Mouse (Mus musculus): ENCODE measurements around the gene Slc25a44.
"Not testable (repeated sequence)": the region's sequence is repeated elsewhere in the genome, so short reads cannot be mapped to it uniquely, and the experiment has no call there.

Slc25a44 gene

GRCm38 (mm10) chr3:88450379-88451131 is 25.6 kb upstream of the Slc25a44 start:
- DNase-seq (ENCODE audit: inconsistent ontology term), result no peak

DNA sequence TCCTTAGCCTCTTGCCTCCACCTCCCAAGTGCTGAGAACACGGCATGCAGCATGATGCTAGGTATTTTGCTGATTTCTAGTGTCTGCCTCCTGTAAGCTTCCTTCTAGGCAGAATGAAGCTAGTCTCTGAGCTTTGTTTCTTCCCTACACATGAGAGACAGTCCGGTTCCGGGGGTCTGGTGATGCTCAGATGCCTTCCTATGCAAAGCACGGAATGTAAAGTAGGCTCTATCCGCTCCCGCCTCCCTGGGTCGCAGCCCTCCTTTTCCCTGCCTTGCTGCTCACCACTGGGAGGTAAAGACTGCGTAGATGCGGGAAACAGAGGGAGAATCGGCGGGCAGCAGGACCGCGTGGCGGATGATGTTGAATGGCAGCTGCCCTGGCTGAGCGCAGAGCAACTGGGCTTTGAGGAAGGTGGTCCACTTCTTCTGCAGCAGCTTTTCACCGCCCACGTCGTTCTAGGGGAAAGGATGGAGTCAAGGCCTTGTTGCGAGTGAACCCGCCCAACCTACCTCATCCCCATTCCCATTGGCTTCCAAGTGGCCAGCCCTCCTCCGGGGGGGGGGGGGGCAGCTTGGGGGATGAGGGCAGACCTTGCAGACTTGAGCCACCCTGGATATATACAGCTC is 24.6 kb upstream of the Slc25a44 start:
- DNase-seq (ENCODE audit: inconsistent ontology term), result peak; percentile 16

- DNase-seq (ENCODE audit: inconsistent ontology term), result no peak
Observed at GRCm38 (mm10) chr3:88448443-88448842, 23.5 kb upstream of the Slc25a44 start.

DNA sequence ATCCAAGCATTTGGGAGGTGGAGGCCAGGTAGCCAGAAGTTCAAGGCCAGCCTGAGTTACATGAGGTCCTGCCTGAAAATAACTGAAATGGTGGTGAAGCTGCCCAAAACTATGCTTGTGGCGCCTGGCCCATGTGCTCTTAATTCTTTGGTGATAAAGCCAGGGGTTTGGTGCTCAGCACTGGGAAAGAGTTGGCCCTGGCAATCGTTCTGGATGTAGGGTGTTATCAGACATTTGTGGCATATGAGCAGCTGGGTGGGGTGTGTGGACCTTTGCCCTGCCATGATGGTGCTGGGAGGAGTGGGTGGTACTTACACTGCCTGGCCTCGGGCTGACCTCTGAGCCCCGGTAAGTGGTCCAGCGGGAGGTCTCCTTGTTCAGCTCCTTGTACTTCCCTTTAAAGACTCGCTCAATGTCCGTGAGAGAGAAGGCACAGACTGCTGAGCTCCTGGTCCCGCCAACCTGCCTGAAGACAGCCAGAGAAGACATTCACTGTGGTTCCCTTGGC is 22.8 kb upstream of the Slc25a44 start:
- no peak for DNase-seq (ENCODE audit: inconsistent ontology term)

GRCm38 (mm10) chr3:88446471-88447123 is 21.7 kb upstream of the Slc25a44 start:
- no peak for DNase-seq (ENCODE audit: inconsistent ontology term)

GRCm38 (mm10) chr3:88442888-88443287 is 17.9 kb upstream of the Slc25a44 start:
- DNase-seq (ENCODE audit: inconsistent ontology term), result no peak

DNA sequence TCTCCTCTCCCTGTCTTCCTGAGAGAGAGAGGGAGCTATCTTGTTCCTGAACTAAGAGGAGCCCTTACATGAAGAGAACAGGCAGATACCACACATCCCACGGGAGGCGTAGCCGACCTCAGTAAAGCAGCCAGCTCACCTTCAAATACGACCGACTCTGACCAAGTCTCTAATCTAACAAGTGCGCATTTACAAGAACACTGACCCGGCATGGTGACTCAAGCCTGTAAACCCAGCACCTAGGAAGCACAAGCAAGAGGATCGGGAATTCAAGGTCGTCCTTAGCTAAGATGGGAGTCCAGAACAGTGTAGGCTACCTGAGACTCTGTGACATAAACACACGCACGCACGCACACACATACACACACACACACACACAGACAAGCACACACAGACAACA is 17.5 kb upstream of the Slc25a44 start:
- no peak for DNase-seq (ENCODE audit: inconsistent ontology term)

DNA sequence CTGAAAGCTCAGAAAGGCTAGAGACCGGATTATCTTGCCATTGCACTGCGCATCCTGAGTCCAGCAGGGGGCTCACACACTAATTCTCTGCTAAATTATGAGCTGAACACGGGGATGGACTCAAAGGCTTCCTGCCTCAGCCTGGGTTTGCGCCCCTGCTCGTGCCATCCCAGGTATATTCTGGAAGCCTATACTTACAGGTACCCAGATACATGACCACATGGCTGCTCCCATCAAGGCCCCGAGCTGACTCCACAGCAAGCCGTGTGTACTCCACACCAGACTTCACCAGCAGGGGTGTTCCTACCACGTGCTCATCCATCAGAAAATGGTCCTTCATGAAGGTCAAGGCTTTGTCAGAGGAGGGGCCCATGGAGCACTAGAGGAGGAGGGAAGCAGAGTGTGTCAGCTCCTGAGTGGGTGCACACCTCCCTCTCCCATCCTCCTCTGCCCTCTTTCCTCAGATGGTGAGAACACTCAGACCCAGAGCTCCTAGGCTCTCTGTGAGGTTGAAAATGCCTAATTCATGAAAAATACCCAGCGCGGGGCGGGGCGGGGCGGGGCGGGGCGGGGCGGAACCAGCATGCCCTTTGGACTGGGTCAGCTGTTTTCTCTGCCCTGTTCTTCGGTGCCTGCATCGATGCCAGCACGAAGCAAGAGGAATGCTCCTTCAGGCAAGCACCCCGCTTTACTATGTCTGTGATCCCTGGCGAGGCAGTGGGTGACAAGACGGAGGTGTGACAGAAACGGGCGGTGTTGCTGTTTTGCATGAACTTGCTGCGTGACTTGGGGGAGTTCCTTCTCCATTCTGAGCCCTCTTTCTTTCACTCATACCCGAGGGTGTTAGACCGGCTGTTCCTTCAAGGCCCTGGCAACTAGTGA is 15.8 kb upstream of the Slc25a44 start:
- DNase-seq (ENCODE audit: inconsistent ontology term), result peak; percentile 20

DNA sequence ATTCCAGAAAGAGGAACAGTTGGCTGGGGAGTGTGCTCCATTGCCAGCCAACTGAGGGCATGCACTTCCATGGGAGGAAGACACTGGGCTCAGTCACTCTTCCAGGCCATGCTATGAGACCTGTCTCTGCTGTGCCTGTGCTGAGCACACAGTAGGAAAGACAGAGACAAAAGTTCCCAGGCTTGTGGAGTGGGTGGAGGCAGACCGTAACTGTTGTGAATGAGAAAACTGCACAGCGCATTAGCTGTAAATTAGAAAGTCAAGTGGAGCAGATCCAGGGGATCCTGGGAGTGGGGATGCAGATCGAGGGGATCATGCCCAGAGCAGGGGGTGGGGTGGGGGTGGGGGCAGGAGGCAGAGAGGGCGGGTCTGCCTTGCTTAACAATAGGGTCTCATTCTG is 14.6 kb upstream of the Slc25a44 start:
- DNase-seq (ENCODE audit: inconsistent ontology term), result no peak

DNA sequence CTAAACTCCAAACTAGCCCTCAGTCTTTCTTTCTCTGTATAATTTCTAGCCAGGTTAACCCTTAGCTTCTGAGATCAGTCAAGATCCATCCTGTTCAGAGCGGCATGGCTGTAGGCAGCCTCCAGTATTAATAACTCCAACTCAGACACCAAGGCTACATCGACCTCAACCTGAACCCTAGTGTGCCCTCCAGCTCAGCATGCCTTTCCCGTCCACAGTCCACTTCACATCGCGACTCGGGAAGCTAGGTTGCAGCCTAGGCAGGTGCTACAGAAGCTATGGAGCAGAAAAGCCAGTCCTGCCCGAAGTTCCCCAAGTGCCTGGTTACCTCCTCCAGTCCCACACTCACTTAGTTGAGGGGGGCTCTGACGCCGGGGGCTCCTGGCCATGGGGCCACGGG is 12.5 kb upstream of the Slc25a44 start:
- DNase-seq (ENCODE audit: inconsistent ontology term), result no peak

DNA sequence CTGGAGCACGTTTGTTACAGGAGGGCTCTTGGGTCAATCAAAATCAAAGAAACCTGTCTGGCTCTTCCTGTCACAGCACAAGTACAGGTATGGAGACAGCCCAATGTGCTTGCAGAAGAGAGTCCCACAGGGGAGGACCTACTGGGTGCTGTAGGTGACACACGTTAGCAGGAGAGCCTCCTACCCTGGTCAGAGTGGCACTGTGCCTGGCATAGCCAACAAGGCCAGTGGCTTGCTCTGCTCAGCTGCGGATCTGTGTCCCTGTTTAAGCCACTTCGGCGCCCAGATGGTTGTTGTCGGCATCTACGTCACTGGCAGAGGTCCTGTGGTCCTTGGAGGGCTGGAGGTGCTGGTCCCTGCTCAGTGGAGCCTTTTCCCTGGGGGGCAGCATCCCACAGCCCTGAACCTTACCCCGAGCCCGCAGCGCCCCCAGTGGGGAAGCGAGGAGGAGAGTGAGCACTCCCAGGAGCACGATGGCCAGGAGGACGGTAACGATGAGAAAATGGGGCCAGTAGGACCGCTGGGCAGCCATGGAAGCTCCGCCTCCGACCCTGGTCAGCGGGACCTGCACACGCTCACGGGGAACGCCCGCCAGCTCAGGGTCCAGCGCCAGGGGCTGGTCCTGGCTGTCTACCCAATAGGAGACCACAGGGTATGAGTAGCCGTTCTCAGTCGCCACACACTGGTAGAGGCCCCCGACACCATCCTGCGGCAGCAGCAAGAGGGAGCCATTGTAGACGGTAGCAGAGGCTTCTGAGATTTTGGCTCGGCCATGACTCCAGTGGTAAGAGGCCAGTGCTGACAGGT is 11.7 kb upstream of the Slc25a44 start:
- DNase-seq (ENCODE audit: inconsistent ontology term), result peak; percentile 89

DNA sequence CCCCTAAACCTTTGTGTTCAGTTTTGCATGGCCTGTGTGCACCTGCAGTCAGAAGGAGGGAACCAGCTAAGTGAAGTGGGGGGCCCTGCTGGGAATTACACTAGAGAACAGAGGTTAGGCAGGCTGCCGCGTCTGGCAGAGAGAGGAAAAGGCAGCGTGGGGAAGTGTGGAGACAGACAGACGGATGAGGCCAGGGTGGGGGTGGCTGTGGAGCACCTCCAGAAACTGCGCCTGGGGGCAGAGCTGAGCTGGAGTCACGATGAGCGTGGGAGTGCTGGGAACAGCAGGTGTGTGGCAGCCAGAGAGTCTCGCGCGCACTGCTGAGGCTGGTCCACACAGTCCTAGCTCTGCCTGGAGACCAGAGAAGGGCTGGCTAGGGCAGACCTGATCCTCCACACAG is 10.6 kb upstream of the Slc25a44 start:
- no peak for DNase-seq (ENCODE audit: inconsistent ontology term)

- not testable (repeated sequence) for DNase-seq (ENCODE audit: inconsistent ontology term)
Observed at GRCm38 (mm10) chr3:88428639-88429038, 3.7 kb upstream of the Slc25a44 start.

DNA sequence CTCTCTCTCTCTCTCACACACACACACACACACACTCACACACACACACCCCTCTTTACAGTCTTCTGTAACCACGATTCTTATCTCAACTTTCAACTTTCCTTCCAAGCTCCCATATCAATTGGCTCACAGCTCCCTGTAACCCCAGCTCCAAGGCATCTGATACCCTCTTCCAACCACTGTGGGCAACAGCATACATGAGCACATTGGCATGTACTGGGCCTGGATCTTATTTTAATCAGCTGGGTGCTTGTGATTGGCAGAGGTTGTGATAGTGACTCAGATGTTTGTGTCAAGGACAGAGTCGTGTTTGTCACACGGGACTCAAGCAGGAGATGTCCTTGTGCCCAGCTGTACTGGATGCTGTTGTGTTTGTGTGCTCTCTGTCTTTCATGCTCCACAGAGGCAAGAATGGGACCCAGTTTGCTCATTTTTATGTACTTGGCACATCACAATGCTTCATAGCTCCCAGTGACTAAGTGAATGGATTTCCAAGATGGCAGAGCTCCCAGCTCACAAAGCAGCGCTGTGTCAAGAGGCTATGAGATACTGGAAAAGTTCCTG is 2.5 kb upstream of the Slc25a44 start:
- no peak for DNase-seq (ENCODE audit: inconsistent ontology term)

DNA sequence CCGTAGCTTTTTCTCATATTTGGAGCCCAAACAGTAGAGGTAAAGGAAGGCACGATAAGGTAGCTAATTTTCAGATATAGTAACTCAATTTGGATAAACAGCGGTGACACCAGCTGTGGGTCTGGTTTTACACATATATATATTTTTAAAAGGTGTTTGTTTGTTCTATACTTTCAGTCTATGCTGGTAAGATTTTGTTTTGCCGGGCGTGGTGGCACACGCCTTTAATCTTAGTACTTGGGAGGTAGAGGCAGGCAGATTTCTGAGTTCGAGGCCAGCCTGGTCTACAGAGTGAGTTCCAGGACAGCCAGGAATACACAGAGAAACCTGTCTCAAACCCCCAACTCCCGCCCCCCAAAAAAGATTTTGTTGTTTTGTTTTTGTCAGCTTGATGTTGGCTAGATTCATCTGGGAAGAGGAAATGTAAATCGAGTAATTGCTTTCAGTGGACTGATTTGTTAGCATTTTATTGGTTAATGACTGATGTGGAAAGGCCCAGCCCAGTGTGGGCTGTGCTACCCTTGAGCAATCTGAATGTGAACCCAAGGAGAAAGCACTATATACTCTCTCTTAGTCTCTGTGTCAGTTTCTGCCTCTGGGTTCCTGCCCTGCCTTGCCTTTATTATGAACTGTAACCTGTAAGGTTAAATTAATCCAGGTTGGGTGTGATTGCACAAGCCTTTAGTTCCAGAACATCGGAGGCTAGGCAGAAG is 925 bp upstream of the Slc25a44 start:
- DNase-seq (ENCODE audit: inconsistent ontology term), result no peak

DNA sequence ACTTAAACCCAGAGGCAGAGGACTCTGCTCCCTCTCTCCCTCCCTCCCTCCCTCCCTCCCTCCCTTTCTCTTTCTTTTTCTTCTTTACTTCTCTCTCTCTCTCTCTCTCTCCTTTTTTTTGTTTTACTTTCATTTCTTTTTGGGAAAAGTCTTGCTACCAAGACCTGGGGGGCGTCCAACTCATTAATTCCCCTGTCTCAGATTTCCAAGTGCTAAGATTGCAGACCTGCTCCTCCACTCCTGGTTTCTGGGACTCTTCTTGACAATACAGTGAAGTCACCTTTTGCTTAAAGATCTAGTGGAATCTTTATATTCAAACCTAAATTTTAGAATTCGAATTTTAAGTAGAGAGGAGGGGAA is 371 bp upstream of the Slc25a44 start:
- no peak for DNase-seq (ENCODE audit: inconsistent ontology term)

DNA sequence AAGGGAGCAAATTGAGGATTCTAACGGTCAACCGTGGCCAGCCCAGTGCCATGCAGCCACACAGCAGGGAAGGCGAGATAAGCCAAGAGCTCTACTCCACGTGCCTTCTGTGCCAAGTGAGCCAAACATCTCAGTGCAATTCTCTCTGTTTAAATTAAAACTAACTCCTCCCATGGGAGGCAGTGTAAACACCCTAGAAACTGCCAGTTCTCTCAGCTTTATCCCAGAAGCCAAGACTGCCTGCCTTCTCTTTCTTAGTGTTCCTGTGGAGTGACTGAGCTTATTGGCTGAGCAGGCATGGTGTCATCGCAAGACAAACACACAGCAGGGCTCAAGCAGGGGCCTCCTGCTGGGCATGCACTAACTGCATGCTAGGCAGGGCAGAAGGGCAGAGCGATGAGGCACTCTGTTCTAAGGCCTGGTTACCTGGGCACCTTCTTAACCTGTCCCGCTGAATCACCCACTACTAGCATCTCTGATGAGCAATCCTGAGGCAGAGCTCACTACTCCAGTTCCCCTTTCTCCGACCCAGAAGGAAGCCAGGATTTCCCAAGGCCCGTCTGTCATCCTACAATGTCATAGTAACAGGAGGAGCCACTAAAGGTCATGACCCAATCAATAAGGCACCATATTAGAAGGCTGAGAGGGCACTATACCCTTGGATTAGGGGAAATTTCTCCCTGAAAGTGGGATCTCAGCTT is 2.8 kb downstream of the Slc25a44 start:
- DNase-seq (ENCODE audit: inconsistent ontology term), result no peak

DNA sequence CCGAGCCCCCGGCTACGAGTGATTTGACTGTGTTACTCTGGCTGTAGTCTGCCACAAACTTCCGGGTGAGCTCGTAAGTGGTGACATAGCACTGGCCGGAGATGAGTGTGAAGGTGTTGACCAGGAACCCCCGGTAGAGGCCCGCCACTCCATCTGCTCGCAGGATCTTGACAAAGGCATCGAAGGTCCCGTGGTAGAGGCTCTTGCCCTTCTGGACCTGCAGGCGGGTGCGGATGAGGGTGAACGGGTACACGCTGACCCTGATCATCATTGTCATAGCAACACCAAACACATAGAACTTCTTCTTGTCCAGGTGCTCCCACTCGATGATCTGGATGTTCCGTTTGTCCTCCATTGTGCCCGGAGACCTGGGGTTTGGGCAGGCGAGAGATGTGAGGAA is 4.2 kb downstream of the Slc25a44 start:
- no peak for DNase-seq (ENCODE audit: inconsistent ontology term)

DNA sequence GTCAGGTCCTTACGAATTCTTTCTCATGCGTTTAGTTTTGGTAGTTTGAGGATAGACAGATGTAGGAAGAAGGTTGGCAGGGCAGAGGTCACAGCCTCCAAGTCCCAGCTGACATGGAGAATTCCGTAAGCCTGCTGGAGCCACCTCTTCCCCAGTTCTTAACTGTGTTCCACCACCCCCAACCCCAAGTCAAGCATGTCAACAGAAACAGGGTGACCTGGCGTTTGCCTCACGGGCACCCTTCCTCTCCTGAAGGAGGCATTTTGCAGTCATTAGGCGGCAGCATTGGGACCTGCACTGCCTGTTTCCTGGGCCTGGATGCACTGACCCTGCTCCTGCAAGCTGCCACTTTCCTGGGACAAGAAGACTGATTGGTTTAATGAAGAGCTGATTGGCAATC is 6.9 kb downstream of the Slc25a44 start:
- no peak for DNase-seq (ENCODE audit: inconsistent ontology term)
